Mouse (Mus musculus): ENCODE results near the gene Bfsp2. TPM values are rescaled to one million over a fixed set of nuclear protein-coding genes. Genes with fewer than 3 reads are reported as not detected.

Gene Bfsp2
- total and polyA plus RNA-seq, 2 experiments from 2014 or later: 2.4 to 2.6 TPM

DNA sequence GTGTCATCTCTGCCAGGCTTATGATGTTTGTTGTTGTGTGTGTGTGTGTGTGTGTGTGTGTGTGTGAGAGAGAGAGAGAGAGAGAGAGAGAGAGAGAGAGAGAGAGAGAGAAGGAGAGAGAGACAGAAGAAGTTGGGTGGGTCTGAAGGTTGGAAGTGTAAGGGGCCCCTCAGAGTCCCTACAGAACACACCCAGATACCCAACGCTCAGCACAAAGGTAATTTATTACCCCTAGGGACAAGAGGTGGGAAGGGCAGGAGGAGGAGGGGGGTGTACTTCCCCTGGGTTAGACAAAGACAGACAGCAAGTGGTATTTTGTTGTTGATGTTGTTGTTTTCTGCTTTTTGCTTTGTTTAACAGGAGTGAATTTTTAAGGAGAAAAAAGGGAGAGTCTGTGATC is 94.6 kb downstream of the Bfsp2 start:
- no peak overlapping the region for H3K27ac ChIP-seq (ENCODE audit: low read depth, low read length)
- no peaks in the 10 kb centered on the region for H3K27me3 ChIP-seq (ENCODE audit: insufficient read depth, low read length)
- H3K4me2 ChIP-seq (ENCODE audit: low read depth): no peak overlapping the region
- H3K4me3 ChIP-seq (ENCODE audit: low read depth, low read length): no peak overlapping the region
- 58% methylated on average over 1 of the region's 1 CpGs for WGBS
- no peaks in the 10 kb centered on the region for H3K36me3 ChIP-seq (ENCODE audit: insufficient read depth)
- TF ChIP-seq CTCF (IDR thresholded peaks at IDR 0.05; ENCODE audit: low read depth): no peak
- no peaks in the 10 kb centered on the region; the same call in none of the 2 replicates for H3K4me1 ChIP-seq (ENCODE audit: insufficient read depth)
- no peak overlapping the region for H3K9ac ChIP-seq
- DNase-seq (no peak), ATAC-seq (no peak)
- no peaks in the 10 kb centered on the region for H3K9me3 ChIP-seq (ENCODE audit: low read length)

DNA sequence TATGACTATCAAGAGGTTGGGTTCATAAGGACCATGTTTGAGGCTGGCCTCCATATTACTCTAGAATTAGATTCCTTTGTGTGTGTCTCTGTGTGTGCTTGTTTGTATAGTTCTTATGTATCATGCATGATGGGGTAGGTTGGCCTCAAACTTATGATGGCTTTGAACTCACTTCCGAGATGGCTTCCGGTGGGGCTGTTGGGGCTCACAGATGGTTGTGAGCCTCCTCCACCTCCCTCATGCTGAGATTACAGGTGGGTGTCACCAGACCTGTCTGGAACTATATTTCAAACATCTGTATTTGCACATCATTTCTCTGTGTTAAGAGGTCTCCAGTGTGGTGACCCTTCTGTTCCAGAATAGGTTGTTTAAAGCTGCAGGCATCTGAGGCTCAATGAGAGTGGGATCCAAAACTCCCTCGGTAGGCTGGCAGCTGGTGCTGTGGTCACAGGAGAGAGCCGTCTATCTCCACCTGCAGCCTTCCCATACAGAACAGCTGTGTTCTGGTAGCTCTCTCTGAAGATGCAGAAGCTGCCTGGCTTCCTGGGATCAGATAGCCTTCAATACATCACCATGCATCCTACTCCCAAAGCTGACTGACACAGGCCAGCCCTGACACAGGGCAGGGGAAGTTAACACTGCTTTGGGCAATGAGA is 96.0 kb downstream of the Bfsp2 start:
- no peaks in the 10 kb centered on the region; the same call in none of the 2 replicates for H3K4me1 ChIP-seq (ENCODE audit: insufficient read depth)
- no peak for TF ChIP-seq CTCF (IDR thresholded peaks at IDR 0.05; ENCODE audit: low read depth)
- WGBS: 83% methylated on average over 4 of the region's 4 CpGs
- no peak overlapping the region for H3K4me3 ChIP-seq (ENCODE audit: low read depth, low read length)
- no peak overlapping the region for H3K4me2 ChIP-seq (ENCODE audit: low read depth)
- no peak for ATAC-seq
- no peak overlapping the region for H3K27ac ChIP-seq (ENCODE audit: low read depth, low read length)
- DNase-seq: no peak
- no peaks in the 10 kb centered on the region for H3K9me3 ChIP-seq (ENCODE audit: low read length)
- no peaks in the 10 kb centered on the region for H3K27me3 ChIP-seq (ENCODE audit: insufficient read depth, low read length)
- H3K36me3 ChIP-seq (ENCODE audit: insufficient read depth): no peaks in the 10 kb centered on the region
- H3K9ac ChIP-seq: no peak overlapping the region

DNA sequence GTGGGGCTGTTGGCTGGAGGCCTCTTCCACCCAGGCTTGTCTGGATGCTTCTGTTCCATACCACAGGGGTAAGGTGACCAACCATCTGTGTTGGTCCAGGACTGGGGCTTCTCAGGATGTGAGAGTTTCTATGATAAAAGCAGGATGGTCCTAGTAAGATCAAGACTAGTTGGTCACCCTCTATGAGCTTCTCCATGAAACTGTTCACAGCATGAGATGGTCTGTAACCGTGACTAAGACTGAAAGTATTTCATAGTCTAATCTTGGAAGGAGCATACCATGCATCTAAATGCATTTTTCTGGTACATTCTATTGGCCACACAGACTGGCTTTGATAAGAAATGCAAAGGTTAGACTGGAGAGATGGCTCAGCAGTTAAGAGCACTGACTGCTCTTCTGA is 96.6 kb downstream of the Bfsp2 start:
- Histone ChIP-seq H3K4me3 (ENCODE audit: low read depth, low read length) (no peak overlapping the region), H3K36me3 (ENCODE audit: insufficient read depth) (no peaks in the 10 kb centered on the region), H3K27ac (ENCODE audit: low read depth, low read length) (no peak overlapping the region), H3K4me1 (ENCODE audit: insufficient read depth) (no peaks in the 10 kb centered on the region; the same call in none of the 2 replicates), H3K9ac (no peak overlapping the region), H3K9me3 (ENCODE audit: low read length) (no peaks in the 10 kb centered on the region), H3K4me2 (ENCODE audit: low read depth) (no peak overlapping the region), H3K27me3 (ENCODE audit: insufficient read depth, low read length) (no peaks in the 10 kb centered on the region)
- DNase-seq (no peak), ATAC-seq (no peak)
- WGBS: 96% methylated on average over 1 of the region's 1 CpGs
- TF ChIP-seq CTCF (IDR thresholded peaks at IDR 0.05; ENCODE audit: low read depth): no peak

DNA sequence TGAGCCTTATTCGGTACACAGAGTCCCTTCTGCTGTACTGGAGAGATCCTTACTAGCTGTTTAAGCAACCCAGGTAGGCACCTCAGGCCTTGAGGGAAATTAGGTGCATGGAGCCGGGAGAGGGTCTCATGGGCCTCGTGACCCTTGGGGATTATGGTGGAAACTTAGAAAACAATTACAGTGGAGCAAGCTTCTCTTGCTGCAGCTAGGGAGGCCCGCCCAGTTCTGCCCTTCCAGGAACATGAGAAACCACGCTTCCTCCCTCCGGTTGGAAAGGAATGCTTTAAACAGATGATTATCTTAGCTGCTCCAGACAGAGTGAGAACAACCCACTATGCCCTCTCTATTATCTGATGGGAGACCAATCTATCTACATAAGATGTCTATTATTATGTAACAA is 97.2 kb downstream of the Bfsp2 start:
- no peak overlapping the region for H3K27ac ChIP-seq (ENCODE audit: low read depth, low read length)
- TF ChIP-seq CTCF (IDR thresholded peaks at IDR 0.05; ENCODE audit: low read depth): no peak
- no peak overlapping the region for H3K4me2 ChIP-seq (ENCODE audit: low read depth)
- no peak overlapping the region for H3K9ac ChIP-seq
- H3K27me3 ChIP-seq (ENCODE audit: insufficient read depth, low read length): no peaks in the 10 kb centered on the region
- WGBS: 74% methylated on average over 6 of the region's 6 CpGs
- ATAC-seq (no peak), DNase-seq (no peak)
- H3K4me1 ChIP-seq (ENCODE audit: insufficient read depth): no peaks in the 10 kb centered on the region; the same call in none of the 2 replicates
- no peak overlapping the region for H3K4me3 ChIP-seq (ENCODE audit: low read depth, low read length)
- no peaks in the 10 kb centered on the region for H3K36me3 ChIP-seq (ENCODE audit: insufficient read depth)
- H3K9me3 ChIP-seq (ENCODE audit: low read length): no peaks in the 10 kb centered on the region

DNA sequence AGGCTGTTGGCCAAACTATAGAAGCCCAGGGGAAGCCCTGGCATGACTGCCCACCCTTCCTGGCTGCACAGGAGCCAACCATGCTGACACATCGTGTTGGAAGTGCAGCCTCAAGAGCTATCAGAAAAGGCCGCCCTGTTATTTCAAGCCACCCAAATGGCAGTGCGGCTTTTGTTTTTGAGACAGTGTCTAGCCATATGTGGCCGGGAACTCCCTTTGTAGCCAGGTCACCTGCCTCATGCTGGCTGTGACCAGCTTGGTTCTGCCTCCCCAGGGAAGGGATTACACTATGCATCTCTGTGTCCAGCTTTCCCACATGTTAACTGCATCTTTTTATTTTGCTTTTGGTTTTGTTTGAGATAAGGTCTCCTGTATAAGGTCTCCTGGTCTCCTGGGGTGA is 99.7 kb downstream of the Bfsp2 start:
- 81% methylated on average over 4 of the region's 4 CpGs for WGBS
- Histone ChIP-seq H3K4me2 (ENCODE audit: low read depth) (no peak overlapping the region), H3K4me3 (ENCODE audit: low read depth, low read length) (no peak overlapping the region), H3K4me1 (ENCODE audit: insufficient read depth) (no peaks in the 10 kb centered on the region), H3K27me3 (ENCODE audit: insufficient read depth, low read length) (no peaks in the 10 kb centered on the region), H3K9me3 (ENCODE audit: low read length) (no peaks in the 10 kb centered on the region), H3K36me3 (ENCODE audit: insufficient read depth) (no peaks in the 10 kb centered on the region), H3K27ac (ENCODE audit: low read depth, low read length) (no peak overlapping the region), H3K9ac (no peak overlapping the region)
- TF ChIP-seq CTCF (IDR thresholded peaks at IDR 0.05; ENCODE audit: low read depth): no peak
- DNase-seq: no peak
- no peak for ATAC-seq

DNA sequence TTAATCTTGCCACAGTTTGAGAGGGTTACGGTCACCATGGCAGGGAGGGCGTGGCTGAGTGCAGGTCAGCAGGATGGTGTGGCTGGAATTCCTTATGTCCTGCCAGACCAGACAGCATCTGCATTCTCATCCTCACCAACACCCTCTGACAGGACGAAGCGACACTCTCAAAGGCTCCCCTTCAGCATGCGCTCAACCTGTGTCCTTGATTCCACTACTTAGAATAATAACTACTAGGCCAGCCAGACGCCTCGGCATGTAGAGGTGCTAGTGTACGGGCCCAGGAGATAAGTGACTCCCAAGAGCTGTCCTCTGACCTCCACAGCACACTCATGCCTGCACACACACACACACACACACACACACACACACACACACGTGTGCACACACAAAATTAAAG is 101.0 kb downstream of the Bfsp2 start:
- DNase-seq (no peak), ATAC-seq (no peak)
- no peak for TF ChIP-seq CTCF (IDR thresholded peaks at IDR 0.05; ENCODE audit: low read depth)
- H3K9me3 ChIP-seq (ENCODE audit: low read length): no peaks in the 10 kb centered on the region
- H3K27me3 ChIP-seq (ENCODE audit: insufficient read depth, low read length): no peaks in the 10 kb centered on the region
- H3K36me3 ChIP-seq (ENCODE audit: insufficient read depth): no peaks in the 10 kb centered on the region
- H3K4me3 ChIP-seq (ENCODE audit: low read depth, low read length): no peak overlapping the region
- H3K9ac ChIP-seq: no peak overlapping the region
- no peaks in the 10 kb centered on the region for H3K4me1 ChIP-seq (ENCODE audit: insufficient read depth)
- H3K27ac ChIP-seq (ENCODE audit: low read depth, low read length): no peak overlapping the region
- 77% methylated on average over 9 of the region's 9 CpGs for WGBS
- H3K4me2 ChIP-seq (ENCODE audit: low read depth): no peak overlapping the region

DNA sequence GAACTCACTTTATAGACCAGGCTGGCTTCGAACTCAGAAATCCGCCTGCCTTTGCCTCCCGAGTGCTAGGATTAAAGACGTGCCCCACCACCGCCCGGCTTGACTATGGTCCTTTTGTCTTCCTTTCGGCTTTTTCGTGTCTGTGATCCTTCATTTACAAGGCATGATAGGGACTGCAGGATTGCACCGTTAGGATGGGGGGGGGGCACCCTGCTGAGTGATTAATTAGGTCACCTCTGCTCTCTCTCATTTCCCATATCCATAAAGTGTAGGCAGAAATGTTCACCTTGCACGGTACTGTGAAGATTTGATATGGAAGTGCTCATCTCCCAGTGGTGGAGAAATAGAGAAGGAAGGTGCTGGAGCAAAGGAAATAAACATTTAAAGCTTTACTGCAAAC is 101.5 kb downstream of the Bfsp2 start:
- 43% methylated on average over 10 of the region's 10 CpGs for WGBS
- no peak overlapping the region for H3K27ac ChIP-seq (ENCODE audit: low read depth, low read length)
- no peak for DNase-seq
- no peak for TF ChIP-seq CTCF (IDR thresholded peaks at IDR 0.05; ENCODE audit: low read depth)
- H3K4me2 ChIP-seq (ENCODE audit: low read depth): no peak overlapping the region
- H3K4me3 ChIP-seq (ENCODE audit: low read depth, low read length): no peak overlapping the region
- no peak overlapping the region for H3K9ac ChIP-seq
- H3K36me3 ChIP-seq (ENCODE audit: insufficient read depth): no peaks in the 10 kb centered on the region
- H3K9me3 ChIP-seq (ENCODE audit: low read length): no peaks in the 10 kb centered on the region
- ATAC-seq: no peak
- no peaks in the 10 kb centered on the region for H3K27me3 ChIP-seq (ENCODE audit: insufficient read depth, low read length)
- H3K4me1 ChIP-seq (ENCODE audit: insufficient read depth): no peaks in the 10 kb centered on the region

All from forebrain, postnatal 0 days (tissue).